Mouse (Mus musculus) left cerebral cortex, adult 11 months (tissue): ENCODE measurements around the gene Mttp.

Source experiments
- DNase-seq: peaks from one replicate; pipeline ENCODE4 v3.0.0; 2022; ENCODE audit warnings: low spot score

The Mttp gene

GRCm38 (mm10) chr3:138134528-138134927, 10.2 kb downstream of the Mttp start:
- no peak for DNase-seq

GRCm38 (mm10) chr3:138133916-138134315, 10.9 kb downstream of the Mttp start:
- no peak for DNase-seq

GRCm38 (mm10) chr3:138133463-138133862, 11.3 kb downstream of the Mttp start:
- no peak for DNase-seq

DNA sequence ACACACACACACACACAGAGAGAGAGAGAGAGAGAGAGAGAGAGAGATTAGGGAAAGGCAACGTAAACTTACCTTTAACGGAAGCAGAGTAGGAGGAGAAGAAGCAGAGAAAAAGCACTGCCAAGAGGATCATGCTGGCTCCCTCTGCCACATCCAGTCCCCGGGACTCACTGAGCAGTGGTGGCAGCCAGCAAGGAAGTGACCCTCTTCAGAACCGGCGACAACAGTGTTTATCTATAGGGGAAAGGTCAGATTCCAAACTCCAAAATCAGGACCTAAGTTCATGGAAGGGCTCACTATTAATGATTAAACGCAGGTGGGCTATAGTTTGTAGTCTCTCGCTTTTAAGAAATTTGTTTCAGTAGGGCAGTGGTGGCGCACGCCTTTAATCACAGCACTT, 13.6 kb downstream of the Mttp start:
- no peak for DNase-seq

DNA sequence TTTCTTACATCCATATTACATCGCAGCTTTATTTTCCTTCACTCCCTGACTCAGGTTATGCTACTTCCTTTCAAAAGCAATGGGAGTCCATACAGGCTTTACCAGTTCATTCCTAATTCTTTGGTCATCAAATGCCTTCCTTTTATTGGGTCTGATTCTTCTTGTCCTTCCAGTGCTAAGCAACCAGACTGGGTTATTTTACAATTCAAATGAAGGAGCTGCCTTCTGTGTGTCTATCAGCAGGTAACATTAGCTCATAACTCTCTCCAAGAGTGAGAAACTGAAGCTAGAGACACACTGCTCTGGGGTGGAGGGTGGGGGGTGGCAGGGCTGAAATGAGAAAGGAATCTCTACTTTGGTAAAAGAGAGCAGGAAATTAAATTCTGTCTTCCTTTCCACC, 14.1 kb downstream of the Mttp start:
- DNase-seq: no peak

- no peak for DNase-seq
Measured at GRCm38 (mm10) chr3:138129110-138129509, 15.7 kb downstream of the Mttp start.

GRCm38 (mm10) chr3:138123842-138124241, 20.9 kb downstream of the Mttp start:
- no peak for DNase-seq

DNA sequence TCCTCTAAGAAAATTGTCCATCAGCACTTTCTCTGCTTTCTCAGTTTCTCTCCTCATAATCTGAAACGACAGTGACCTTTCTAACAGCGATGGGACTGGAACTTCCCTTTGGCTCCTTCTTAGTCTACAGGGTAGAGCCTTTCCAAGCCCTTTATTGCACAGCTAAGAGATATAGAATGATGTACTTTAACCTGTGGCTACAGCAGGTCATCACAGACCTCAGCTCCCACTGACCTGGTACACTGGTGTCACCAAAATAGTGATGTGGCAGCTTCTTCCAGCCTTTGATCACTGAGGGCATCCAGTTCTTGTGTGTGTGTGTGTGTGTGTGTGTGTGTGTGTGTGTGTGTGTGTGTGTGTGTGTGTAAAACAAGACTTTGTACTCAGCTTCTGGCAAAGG, 23.3 kb downstream of the Mttp start:
- DNase-seq: no peak

DNA sequence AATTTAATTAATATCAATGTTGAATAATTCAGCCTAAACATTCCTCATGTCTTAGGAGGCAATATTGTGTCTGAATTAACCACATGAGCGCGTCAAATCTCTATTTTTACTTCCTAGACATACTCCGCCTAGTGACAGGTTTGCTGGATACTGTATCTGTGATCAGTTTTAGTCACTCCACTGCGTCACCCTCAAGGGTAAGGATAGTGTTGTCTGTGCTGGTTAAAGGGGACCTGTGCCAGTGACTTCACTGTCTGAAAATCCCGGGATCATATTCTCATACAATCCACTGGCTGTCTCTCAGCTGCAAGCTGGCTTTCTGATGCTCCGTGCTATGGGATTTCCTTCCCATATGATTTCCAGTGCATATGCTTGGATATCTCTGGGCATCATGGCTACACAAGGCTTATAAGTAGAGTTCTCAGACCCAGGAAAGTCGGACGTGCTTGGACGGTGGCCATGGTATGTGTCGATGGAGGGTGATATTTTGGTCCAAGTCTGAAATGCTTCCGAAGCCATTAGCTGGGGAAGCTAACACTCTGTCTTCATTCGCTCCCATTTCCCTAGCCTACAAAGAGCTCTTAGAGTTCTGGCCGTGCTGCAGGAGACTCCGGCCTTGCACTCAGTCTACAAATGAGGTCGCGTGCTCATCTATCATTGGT, 25.2 kb downstream of the Mttp start:
- DNase-seq: no peak

GRCm38 (mm10) chr3:138118831-138119230, 25.9 kb downstream of the Mttp start:
- DNase-seq: no peak

GRCm38 (mm10) chr3:138118392-138118791, 26.4 kb downstream of the Mttp start:
- no peak for DNase-seq

DNA sequence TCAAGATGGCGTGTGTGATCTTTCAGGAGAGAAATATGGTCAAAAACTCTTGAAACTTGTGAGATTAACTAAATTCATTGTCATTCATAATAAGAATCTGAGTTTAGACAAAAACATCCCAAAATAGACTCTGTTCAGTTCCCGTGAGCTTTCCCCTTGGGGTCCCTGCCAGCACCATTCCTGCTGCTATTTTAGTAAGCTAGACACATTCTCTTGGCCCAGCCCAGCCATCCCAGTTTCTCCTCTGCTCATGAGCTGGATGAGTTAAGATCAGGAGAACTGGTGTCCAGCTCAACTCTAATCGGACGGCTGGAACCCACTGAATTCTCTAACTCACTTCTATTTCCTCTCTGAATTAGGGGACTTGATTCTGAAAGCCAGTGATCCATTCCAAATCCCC, 27.9 kb downstream of the Mttp start:
- no peak for DNase-seq

GRCm38 (mm10) chr3:138114106-138114505, 30.7 kb downstream of the Mttp start:
- DNase-seq: no peak

GRCm38 (mm10) chr3:138110910-138111782, 33.6 kb downstream of the Mttp start:
- DNase-seq: no peak

DNA sequence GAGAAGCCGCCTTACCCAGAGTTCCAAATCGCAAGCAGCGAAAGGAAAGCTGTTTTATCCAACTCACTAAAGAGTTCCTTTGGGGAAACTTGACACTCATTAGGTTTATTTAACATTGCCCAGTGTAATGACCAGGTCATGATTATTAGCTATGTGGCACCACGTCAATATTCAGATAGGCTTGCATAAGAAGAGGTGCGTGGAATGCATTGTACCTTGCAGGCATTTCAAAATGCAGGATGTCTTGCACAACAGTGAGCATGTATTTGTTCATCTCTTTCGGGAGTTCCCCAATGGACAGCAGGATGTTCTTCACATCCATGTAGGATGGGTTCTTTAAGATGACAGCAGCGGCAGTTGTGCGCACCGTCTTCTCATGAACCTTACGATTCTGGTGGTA, 37.9 kb downstream of the Mttp start:
- no peak for DNase-seq

DNA sequence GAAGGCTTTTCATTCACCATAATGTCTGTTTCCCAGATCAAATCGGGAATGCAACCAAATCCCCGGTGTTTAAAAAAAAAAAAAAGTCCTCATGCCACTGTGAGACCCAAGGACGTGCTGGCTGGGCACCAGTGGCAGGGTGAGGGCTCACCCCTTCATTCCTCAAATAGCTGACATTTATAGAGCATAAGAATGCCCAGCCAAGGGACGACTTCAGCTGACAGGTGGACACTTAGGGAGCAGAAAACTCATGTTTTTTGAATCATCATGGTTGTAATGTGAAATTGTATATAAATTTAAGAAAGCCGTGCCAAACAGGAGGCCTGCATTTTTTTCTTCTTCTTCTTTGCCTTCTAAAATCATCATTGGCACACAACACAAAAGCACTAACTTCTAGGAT, 39.7 kb downstream of the Mttp start:
- DNase-seq: no peak

DNA sequence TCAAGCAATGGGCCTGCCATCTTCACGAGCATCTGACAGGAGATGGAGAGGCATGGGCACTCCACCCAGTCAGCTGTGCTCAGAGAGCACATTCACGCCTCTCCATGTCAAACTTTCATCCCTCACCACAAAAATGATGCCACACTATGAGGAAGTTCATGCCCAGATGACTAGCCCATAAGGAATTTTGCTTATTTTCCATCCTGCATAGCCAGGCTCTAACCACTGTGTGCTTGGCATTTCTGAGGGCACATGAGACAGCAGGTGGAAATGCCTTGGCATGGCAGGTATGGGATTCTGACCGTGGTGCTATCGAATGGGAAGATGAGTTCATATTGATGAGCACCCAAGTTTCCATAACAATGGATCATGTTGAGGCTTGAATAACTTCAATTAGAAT, 41.1 kb downstream of the Mttp start:
- no peak for DNase-seq

- DNase-seq: no peak
Measured at GRCm38 (mm10) chr3:138101936-138102335, 42.8 kb downstream of the Mttp start.

- no peak for DNase-seq
Measured at GRCm38 (mm10) chr3:138097718-138098117, 47.0 kb downstream of the Mttp start.

DNA sequence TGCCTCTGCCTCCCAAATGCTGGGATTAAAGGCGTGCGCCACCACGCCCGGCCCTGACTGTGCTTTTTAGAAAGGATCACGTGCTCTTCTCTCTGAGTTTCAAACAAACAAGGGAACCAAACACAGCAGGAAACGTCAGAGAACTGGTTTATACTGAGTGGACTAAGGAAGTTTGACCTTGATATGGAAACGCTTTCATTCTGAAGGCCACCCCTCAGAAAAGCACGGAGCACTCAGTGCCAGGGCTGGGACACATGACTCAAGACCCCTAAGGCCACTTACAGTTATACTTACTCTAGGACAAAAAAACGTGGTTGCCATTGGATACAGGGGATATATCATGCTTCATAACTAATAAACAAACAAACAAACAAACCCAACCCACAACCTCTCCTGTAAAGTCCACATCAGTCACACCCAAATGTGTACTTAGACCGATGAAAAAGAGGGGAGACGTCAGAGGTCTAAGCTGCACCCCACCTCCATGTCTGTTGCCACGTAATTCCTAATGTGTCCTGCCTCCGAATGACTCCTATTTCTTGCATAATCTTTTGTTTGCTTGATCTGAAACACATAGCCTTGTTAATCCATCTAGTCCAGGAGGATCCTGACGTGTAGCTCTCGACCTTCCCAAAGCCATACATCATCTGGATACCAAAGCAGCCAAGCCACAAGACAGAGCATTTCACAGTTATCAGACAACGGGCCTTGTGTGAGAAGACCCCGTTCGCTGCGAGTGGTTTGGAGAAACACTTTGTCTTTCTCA, 48.3 kb downstream of the Mttp start:
- DNase-seq: no peak

GRCm38 (mm10) chr3:138095718-138096117, 49.0 kb downstream of the Mttp start:
- no peak for DNase-seq

DNA sequence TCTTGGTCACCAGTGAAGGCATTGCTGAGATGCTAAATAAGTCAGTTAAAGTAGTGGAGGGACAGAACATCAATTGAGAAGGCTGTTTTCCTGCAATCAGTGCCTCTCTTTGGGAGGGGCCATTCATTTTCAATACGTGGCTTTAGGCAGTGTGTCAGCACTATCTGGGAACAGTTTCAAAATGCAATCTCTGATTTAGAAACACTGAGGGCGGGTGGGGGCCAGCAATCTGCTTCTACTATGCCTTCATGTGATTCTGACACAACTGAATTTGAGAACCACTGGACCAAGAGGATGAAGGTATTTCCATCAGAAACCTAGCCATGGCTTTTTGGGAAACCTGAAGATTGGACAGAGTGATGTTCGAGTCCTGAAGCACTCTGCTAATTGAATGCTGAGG, 49.5 kb downstream of the Mttp start:
- peak; percentile 33 for DNase-seq

- no peak for DNase-seq
Measured at GRCm38 (mm10) chr3:138083896-138084295, 60.9 kb downstream of the Mttp start.
